Mouse (Mus musculus) G1E (cell line): ENCODE results near the gene Dnm3. TPM values are rescaled to one million over a fixed set of nuclear protein-coding genes. Genes with fewer than 3 reads are reported as not detected.

Experiments
- ATAC-seq: 2 replicates; pipeline ENCODE4 v1.8.0; 2016; ENCODE audit warnings: mild to moderate bottlenecking; ENCODE audit not compliant: insufficient number of reproducible peaks, poor library complexity, low FRiP score, severe bottlenecking; ENCODE audit errors: extremely low read depth
- DNase-seq: peaks from one replicate; pipeline ENCODE4 v3.0.0; 2012; ENCODE audit warnings: low spot score
- H3K27me3 ChIP-seq: 2 replicates; pipeline ENCODE4 v1.6.1; 2012; ENCODE audit warnings: mild to moderate bottlenecking, low read length, inconsistent platforms; ENCODE audit not compliant: insufficient read depth
- H3K36me3 ChIP-seq: replicated peaks from 2 replicates; pipeline ENCODE3; 2012; ENCODE audit warnings: mild to moderate bottlenecking, inconsistent platforms
- H3K4me1 ChIP-seq: 2 replicates; pipeline ENCODE4 v1.6.1; 2012; ENCODE audit warnings: low read depth, low read length, inconsistent platforms, mixed read lengths; ENCODE audit not compliant: insufficient read depth
- H3K4me3 ChIP-seq: 2 replicates; pipeline ENCODE4 v1.5.1; 2012; ENCODE audit warnings: low read depth, mild to moderate bottlenecking, inconsistent platforms, low read length, moderate library complexity, mixed read lengths
- H3K9me3 ChIP-seq: replicated peaks from 2 replicates; pipeline ENCODE4 v1.6.1; 2012; ENCODE audit warnings: inconsistent platforms
- CTCF ChIP-seq: IDR thresholded peaks from 2 replicates; pipeline ENCODE4 v1.5.1; 2012; ENCODE audit warnings: low read depth, low read length, inconsistent platforms, mixed read lengths
- GATA1 ChIP-seq: IDR thresholded peaks from 2 replicates; pipeline ENCODE4 v1.6.1; 2012; ENCODE audit warnings: borderline replicate concordance, low read length, inconsistent platforms, mixed read lengths
- GATA2 ChIP-seq: IDR thresholded peaks from 2 replicates; pipeline ENCODE4 v1.6.1; 2012; ENCODE audit warnings: low read depth, low read length, inconsistent platforms, borderline replicate concordance
- POLR2AphosphoS5 ChIP-seq: IDR thresholded peaks from 2 replicates; pipeline ENCODE4 v1.6.1; 2012; ENCODE audit warnings: low read depth, low read length, inconsistent platforms; ENCODE audit not compliant: insufficient replicate concordance
- TAL1 ChIP-seq: conservative IDR thresholded peaks from 2 replicates; pipeline ENCODE4 v1.6.1; 2012; ENCODE audit warnings: low read depth, low read length, inconsistent platforms, mixed read lengths
- polyA plus RNA-seq: library from polyadenylated mRNA; stranded (reverse); fragments of >175 nt; gene quantifications from 2 replicates; pipeline ENCODE4 v1.2.3, GENCODE M21; 2012
- total RNA-seq, 2 experiments: library from RNA; stranded (forward) in 1 of 2; stranded (reverse) in 1 of 2; fragments of 200-1000 nt in 1 of 2; fragments of >200 nt in 1 of 2; fragmentation: Nextera tagmentation in 1 of 2; gene quantifications; 2 replicates each; pipeline ENCODE4 v1.2.3; 2014 to 2017

The Dnm3 gene
- total and polyA plus RNA-seq, 3 experiments: 0.27 to 0.66 TPM; not detected in 1

GRCm38 (mm10) chr1:162458711-162459110, 19.1 kb downstream of the Dnm3 start:
- TF ChIP-seq GATA2 (no peak), TAL1 (no peak), POLR2AphosphoS5 (no peak), CTCF (no peak), GATA1 (no peak)
- Histone ChIP-seq H3K9me3 (no peaks in the 10 kb centered on the region), H3K4me3 (no peak overlapping the region), H3K36me3 (no peaks in the 10 kb centered on the region), H3K4me1 (no peaks in the 10 kb centered on the region), H3K27me3 (peaks cover 2% of the 10 kb centered on the region; the same call in 1 of the 2 replicates)
- ATAC-seq (no peak), DNase-seq (no peak)

DNA sequence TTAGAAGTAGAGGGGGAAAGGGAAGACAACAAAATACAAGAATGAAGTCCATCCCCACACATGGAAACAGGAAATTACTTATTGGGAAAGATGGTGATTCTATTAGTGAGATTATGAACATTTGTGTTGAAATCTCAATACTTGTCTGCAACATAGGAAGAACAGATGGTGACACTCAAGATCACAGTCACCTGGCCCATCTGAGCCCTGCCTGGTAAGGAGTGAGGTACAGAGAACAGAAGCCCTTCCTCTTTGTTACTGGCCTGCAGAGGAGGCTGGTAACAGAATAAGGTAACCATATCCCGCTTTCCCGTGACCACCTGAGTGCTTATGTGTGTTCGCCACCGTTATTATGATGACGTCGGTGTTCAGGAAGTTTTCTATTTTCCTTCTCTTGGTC, 21.0 kb downstream of the Dnm3 start:
- ATAC-seq: no peak
- H3K27me3 ChIP-seq: peaks cover 2% of the 10 kb centered on the region; the same call in 1 of the 2 replicates
- DNase-seq: no peak
- no peak overlapping the region for H3K4me3 ChIP-seq
- no peaks in the 10 kb centered on the region for H3K4me1 ChIP-seq
- H3K36me3 ChIP-seq: no peaks in the 10 kb centered on the region
- H3K9me3 ChIP-seq: no peaks in the 10 kb centered on the region
- no peak for TF ChIP-seq CTCF

DNA sequence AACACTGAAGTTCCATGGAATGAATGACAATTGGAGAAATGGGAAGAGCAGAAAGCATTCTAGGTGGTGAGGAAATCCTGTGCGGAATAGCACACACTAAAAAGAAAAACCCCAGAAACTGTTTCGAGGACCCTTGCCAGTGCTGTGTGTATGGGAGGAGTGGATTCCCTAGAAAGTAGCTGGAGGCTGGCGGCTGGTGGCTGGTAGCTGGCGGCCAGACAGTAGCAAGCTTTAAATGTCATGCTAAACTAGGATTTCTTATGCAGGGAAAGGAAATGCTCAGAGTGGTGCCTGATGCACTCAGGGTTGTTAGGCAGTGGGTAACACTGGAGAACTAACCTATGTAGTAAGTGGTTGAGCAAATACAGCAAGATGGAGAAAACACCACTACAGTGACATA, 21.4 kb downstream of the Dnm3 start:
- Histone ChIP-seq H3K27me3 (peaks cover 2% of the 10 kb centered on the region; the same call in 1 of the 2 replicates), H3K36me3 (no peaks in the 10 kb centered on the region), H3K4me1 (no peaks in the 10 kb centered on the region), H3K9me3 (no peaks in the 10 kb centered on the region), H3K4me3 (no peak overlapping the region)
- no peak for TF ChIP-seq TAL1
- DNase-seq (no peak), ATAC-seq (no peak)

DNA sequence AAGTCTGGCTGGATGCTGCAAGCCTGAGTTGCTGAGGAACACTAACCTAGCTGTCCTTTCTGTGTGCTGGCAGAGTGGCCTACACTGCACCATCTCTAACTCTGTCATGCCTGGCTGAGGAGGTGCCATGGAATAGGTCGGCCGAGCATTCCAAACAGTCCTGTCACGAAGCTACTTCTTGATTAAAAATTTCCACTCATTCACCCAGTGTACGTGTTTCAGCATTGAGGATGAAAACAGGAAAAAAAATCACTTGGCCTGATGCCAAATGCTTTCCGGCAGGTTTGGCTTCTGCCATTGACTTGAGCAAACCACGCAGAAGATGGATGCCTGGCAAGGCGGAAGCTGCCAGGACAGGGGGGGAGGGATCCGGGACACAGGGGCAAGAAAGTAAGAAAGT, 24.3 kb downstream of the Dnm3 start:
- Histone ChIP-seq H3K36me3 (no peaks in the 10 kb centered on the region), H3K4me1 (peaks cover 14% of the 10 kb centered on the region), H3K9me3 (no peaks in the 10 kb centered on the region), H3K27me3 (peaks cover 2% of the 10 kb centered on the region; the same call in 1 of the 2 replicates), H3K4me3 (no peak overlapping the region)
- no peak for DNase-seq
- no peak for ATAC-seq
- no peak for TF ChIP-seq TAL1
- TF ChIP-seq POLR2AphosphoS5: no peak
- TF ChIP-seq GATA2: no peak
- TF ChIP-seq GATA1: no peak
- no peak for TF ChIP-seq CTCF

- ATAC-seq (no peak), DNase-seq (no peak)
- Histone ChIP-seq H3K4me1 (peaks cover 19% of the 10 kb centered on the region), H3K4me3 (no peak overlapping the region), H3K9me3 (no peaks in the 10 kb centered on the region), H3K36me3 (no peaks in the 10 kb centered on the region), H3K27me3 (peaks cover 2% of the 10 kb centered on the region; the same call in 1 of the 2 replicates)
- TF ChIP-seq POLR2AphosphoS5 (no peak), GATA2 (no peak), GATA1 (no peak), CTCF (no peak), TAL1 (no peak)
Measured at GRCm38 (mm10) chr1:162453030-162453429, 24.8 kb downstream of the Dnm3 start.

DNA sequence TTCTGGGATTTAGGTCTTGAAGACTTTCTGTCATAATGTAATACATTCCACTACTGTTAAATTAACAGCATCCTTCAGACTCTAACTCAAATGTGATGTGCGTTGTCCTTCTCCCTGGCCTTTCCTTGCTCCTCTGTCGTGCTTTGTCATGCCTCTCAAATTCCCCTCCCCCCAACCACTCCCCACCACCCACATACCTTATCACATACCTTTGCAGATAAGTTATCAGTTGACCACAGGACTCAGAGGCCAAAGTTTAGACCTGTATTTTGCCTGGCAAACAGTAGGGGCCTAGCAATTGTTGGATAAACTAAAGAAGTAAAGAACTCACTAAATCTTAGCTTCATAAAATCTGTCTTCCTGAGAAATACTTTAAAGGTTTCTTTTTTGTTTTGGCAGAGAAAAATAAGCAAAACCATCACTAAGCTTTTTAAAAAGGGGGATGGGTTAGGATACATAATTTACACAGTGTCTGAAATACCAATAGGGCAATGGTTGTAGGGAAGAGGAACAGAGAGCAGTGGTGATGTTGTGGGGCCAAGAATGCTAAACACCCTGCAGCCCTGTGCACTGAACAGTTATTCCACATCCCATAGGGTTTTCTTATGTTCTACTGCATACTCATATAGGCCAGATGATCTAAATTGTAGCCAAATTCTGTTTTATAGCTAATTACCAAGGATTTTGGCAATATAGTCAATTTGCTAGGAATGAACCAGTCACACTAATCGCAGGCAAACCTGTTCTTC, 28.5 kb downstream of the Dnm3 start:
- Histone ChIP-seq H3K4me1 (peaks cover 48% of the 10 kb centered on the region), H3K9me3 (no peaks in the 10 kb centered on the region), H3K36me3 (no peaks in the 10 kb centered on the region), H3K27me3 (peaks cover 7% of the 10 kb centered on the region), H3K4me3 (no peak overlapping the region)
- DNase-seq: no peak
- ATAC-seq: no peak
- no peak for TF ChIP-seq TAL1
- TF ChIP-seq POLR2AphosphoS5: no peak
- no peak for TF ChIP-seq GATA1
- TF ChIP-seq CTCF: no peak
- TF ChIP-seq GATA2: no peak
